Mouse (Mus musculus): ENCODE data around the gene Cubn. TPM values are rescaled to one million over a fixed set of nuclear protein-coding genes. Genes with fewer than 3 reads are reported as not detected.

Gene Cubn
- polyA plus RNA-seq, 1 experiment from 2014 or later = 0.84 TPM

GRCm38 (mm10) chr2:13263150-13263549 lies 228.5 kb downstream of the Cubn start:
- H3K27ac ChIP-seq (ENCODE audit: low read length) = no peak overlapping the region
- H3K4me2 ChIP-seq (ENCODE audit: low read depth, low read length) = no peak overlapping the region
- H3K4me3 ChIP-seq (replicated peaks; ENCODE audit: low read length) = no peak overlapping the region
- no peaks in the 10 kb centered on the region for H3K9me3 ChIP-seq (replicated peaks; ENCODE audit: control insufficient read depth, low read length)
- no peaks in the 10 kb centered on the region for H3K4me1 ChIP-seq (ENCODE audit: control insufficient read depth, insufficient read depth, low read length)
- no peaks in the 10 kb centered on the region for H3K36me3 ChIP-seq (ENCODE audit: control insufficient read depth, insufficient read depth, low read length)
- 68% methylated on average over 4 of the region's 4 CpGs for WGBS
- no peaks in the 10 kb centered on the region for H3K27me3 ChIP-seq (ENCODE audit: control insufficient read depth, insufficient read depth, low read length)
- no peak overlapping the region for H3K9ac ChIP-seq (ENCODE audit: low read length)
- ATAC-seq (ENCODE audit: insufficient read depth, low FRiP score) = no peak

GRCm38 (mm10) chr2:13258606-13259005 lies 233.0 kb downstream of the Cubn start:
- 73% methylated on average over 2 of the region's 2 CpGs for WGBS
- no peak overlapping the region for H3K4me2 ChIP-seq (ENCODE audit: low read depth, low read length)
- no peaks in the 10 kb centered on the region for H3K4me1 ChIP-seq (ENCODE audit: control insufficient read depth, insufficient read depth, low read length)
- H3K27me3 ChIP-seq (ENCODE audit: control insufficient read depth, insufficient read depth, low read length) = no peaks in the 10 kb centered on the region
- H3K36me3 ChIP-seq (ENCODE audit: control insufficient read depth, insufficient read depth, low read length) = peaks cover 5% of the 10 kb centered on the region
- no peaks in the 10 kb centered on the region; the same call in 1 of the 2 replicates for H3K9me3 ChIP-seq (replicated peaks; ENCODE audit: control insufficient read depth, low read length)
- no peak overlapping the region for H3K9ac ChIP-seq (ENCODE audit: low read length)
- no peak for ATAC-seq (ENCODE audit: insufficient read depth, low FRiP score)
- H3K4me3 ChIP-seq (replicated peaks; ENCODE audit: low read length) = no peak overlapping the region
- H3K27ac ChIP-seq (ENCODE audit: low read length) = no peak overlapping the region

- 53% methylated on average over 9 of the region's 9 CpGs for WGBS
- H3K4me1 ChIP-seq (ENCODE audit: control insufficient read depth, insufficient read depth, low read length) = no peaks in the 10 kb centered on the region
- no peak overlapping the region for H3K9ac ChIP-seq (ENCODE audit: low read length)
Measured at GRCm38 (mm10) chr2:13240711-13241110, 250.9 kb downstream of the Cubn start.

DNA sequence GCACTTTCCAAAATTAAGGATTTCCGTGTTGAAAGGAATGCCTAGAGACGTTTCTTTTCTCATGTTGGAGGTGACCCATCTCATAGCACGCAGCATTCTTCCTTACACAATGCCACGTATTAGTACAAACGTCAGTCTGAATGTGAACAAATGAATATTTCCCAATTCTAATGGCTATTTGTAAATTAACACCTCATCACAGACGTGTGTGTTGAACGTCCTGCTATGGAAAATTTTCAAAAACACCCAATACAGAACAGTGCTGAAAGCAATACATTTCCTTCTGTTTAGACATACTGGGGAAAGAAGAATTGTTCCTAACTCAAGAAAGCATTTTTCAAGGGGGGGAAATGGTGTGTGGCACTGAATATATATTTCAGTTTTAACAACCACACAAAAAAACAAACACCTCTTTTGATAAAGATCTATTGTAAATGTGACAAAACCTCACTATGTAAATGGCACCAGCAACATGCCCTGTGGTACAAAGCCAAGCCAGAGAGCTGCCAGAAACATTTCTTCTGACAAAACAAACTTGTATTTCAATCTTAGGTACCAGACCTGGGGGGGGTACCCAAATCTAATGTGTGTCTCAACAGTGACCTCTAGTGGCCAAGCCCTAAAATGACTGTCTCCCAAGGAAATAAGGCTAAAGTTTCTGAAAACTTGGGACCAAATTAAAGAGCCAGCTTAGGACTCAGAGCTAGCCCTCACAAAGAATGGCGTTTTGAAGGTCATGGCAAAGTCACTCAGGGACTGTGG lies 254.3 kb downstream of the Cubn start:
- no peaks in the 10 kb centered on the region for H3K27me3 ChIP-seq (ENCODE audit: control insufficient read depth, insufficient read depth, low read length)
- H3K36me3 ChIP-seq (ENCODE audit: control insufficient read depth, insufficient read depth, low read length) = no peaks in the 10 kb centered on the region; the same call in 1 of the 2 replicates
- no peak overlapping the region for H3K9ac ChIP-seq (ENCODE audit: low read length)
- H3K4me3 ChIP-seq (replicated peaks; ENCODE audit: low read length) = no peak overlapping the region
- no peak overlapping the region for H3K4me2 ChIP-seq (ENCODE audit: low read depth, low read length)
- no peak overlapping the region for H3K27ac ChIP-seq (ENCODE audit: low read length)
- no peak for ATAC-seq (ENCODE audit: insufficient read depth, low FRiP score)
- no peaks in the 10 kb centered on the region for H3K9me3 ChIP-seq (replicated peaks; ENCODE audit: control insufficient read depth, low read length)
- no peaks in the 10 kb centered on the region for H3K4me1 ChIP-seq (ENCODE audit: control insufficient read depth, insufficient read depth, low read length)
- WGBS = 62% methylated on average over 8 of the region's 8 CpGs

More at GRCm38 (mm10) chr2:13240711-13241110, 250.9 kb downstream of the Cubn start:
- Histone ChIP-seq H3K27ac (ENCODE audit: low read length) (no peak overlapping the region), H3K9me3 (replicated peaks; ENCODE audit: control insufficient read depth, low read length) (no peaks in the 10 kb centered on the region), H3K36me3 (ENCODE audit: control insufficient read depth, insufficient read depth, low read length) (no peaks in the 10 kb centered on the region; the same call in 1 of the 2 replicates), H3K4me2 (ENCODE audit: low read depth, low read length) (no peak overlapping the region), H3K27me3 (ENCODE audit: control insufficient read depth, insufficient read depth, low read length) (no peaks in the 10 kb centered on the region), H3K4me3 (replicated peaks; ENCODE audit: low read length) (no peak overlapping the region)
- no peak for ATAC-seq (ENCODE audit: insufficient read depth, low FRiP score)

DNA sequence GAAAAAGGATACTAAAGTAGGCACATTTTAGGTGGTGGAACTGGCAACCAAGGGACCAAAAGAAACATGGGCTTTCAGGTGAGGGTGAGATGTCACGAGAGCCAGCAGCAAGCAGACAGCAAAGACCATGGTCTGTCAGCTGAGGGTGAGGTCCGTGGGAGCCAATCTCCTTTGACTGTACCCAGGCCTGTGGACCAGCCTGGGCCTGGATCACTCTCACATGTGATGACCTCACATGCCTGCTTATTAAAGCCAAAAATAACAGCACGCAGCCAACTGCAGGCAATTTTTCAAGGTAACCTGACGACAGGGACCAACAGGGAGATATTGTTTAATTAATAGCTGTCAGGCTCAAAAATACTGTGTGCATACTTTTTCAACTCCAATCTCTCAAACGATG lies 255.9 kb downstream of the Cubn start:
- no peak overlapping the region for H3K4me3 ChIP-seq (replicated peaks; ENCODE audit: low read length)
- H3K9me3 ChIP-seq (replicated peaks; ENCODE audit: control insufficient read depth, low read length) = no peaks in the 10 kb centered on the region
- H3K27ac ChIP-seq (ENCODE audit: low read length) = no peak overlapping the region
- no peaks in the 10 kb centered on the region for H3K4me1 ChIP-seq (ENCODE audit: control insufficient read depth, insufficient read depth, low read length)
- no peaks in the 10 kb centered on the region for H3K27me3 ChIP-seq (ENCODE audit: control insufficient read depth, insufficient read depth, low read length)
- no peak for ATAC-seq (ENCODE audit: insufficient read depth, low FRiP score)
- no peak overlapping the region for H3K9ac ChIP-seq (ENCODE audit: low read length)
- no peak overlapping the region for H3K4me2 ChIP-seq (ENCODE audit: low read depth, low read length)
- WGBS = 56% methylated on average over 5 of the region's 5 CpGs
- no peaks in the 10 kb centered on the region; the same call in 1 of the 2 replicates for H3K36me3 ChIP-seq (ENCODE audit: control insufficient read depth, insufficient read depth, low read length)

- H3K36me3 ChIP-seq (ENCODE audit: control insufficient read depth, insufficient read depth, low read length) = no peaks in the 10 kb centered on the region; the same call in 1 of the 2 replicates
- ATAC-seq (ENCODE audit: insufficient read depth, low FRiP score) = no peak
- no peak overlapping the region for H3K27ac ChIP-seq (ENCODE audit: low read length)
- H3K9ac ChIP-seq (ENCODE audit: low read length) = no peak overlapping the region
- no peaks in the 10 kb centered on the region for H3K4me1 ChIP-seq (ENCODE audit: control insufficient read depth, insufficient read depth, low read length)
- 85% methylated on average over 10 of the region's 10 CpGs for WGBS
- H3K9me3 ChIP-seq (replicated peaks; ENCODE audit: control insufficient read depth, low read length) = no peaks in the 10 kb centered on the region
- no peak overlapping the region for H3K4me2 ChIP-seq (ENCODE audit: low read depth, low read length)
- H3K27me3 ChIP-seq (ENCODE audit: control insufficient read depth, insufficient read depth, low read length) = no peaks in the 10 kb centered on the region
- no peak overlapping the region for H3K4me3 ChIP-seq (replicated peaks; ENCODE audit: low read length)
Measured at GRCm38 (mm10) chr2:13234796-13235195, 256.8 kb downstream of the Cubn start.

DNA sequence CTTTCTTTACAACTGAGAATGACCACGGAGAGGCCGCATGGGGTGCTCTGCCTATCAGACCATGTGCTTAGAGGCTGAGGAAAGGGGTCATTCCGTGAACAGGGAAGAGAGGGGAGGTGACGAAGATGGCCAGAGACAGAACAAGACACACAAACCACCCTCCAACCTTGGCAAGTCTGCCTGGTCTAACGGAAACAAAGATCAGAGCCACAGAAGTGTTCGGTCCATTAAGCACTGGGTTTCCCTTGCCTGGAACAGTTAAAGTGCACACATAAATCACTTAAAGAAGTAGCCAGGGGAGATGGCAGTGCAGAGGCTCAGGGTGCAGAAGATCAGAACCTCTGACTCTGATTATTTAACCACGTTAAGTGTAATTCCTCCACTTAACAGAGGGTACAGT lies 257.7 kb downstream of the Cubn start:
- no peak overlapping the region for H3K4me2 ChIP-seq (ENCODE audit: low read depth, low read length)
- no peak overlapping the region for H3K9ac ChIP-seq (ENCODE audit: low read length)
- H3K27ac ChIP-seq (ENCODE audit: low read length) = no peak overlapping the region
- no peaks in the 10 kb centered on the region for H3K4me1 ChIP-seq (ENCODE audit: control insufficient read depth, insufficient read depth, low read length)
- H3K27me3 ChIP-seq (ENCODE audit: control insufficient read depth, insufficient read depth, low read length) = no peaks in the 10 kb centered on the region
- no peak for ATAC-seq (ENCODE audit: insufficient read depth, low FRiP score)
- H3K4me3 ChIP-seq (replicated peaks; ENCODE audit: low read length) = no peak overlapping the region
- no peaks in the 10 kb centered on the region for H3K9me3 ChIP-seq (replicated peaks; ENCODE audit: control insufficient read depth, low read length)
- no peaks in the 10 kb centered on the region; the same call in 1 of the 2 replicates for H3K36me3 ChIP-seq (ENCODE audit: control insufficient read depth, insufficient read depth, low read length)
- 50% methylated on average over 7 of the region's 7 CpGs for WGBS

GRCm38 (mm10) chr2:13233254-13233835 lies 258.3 kb downstream of the Cubn start:
- WGBS = 80% methylated on average over 12 of the region's 12 CpGs
- H3K36me3 ChIP-seq (ENCODE audit: control insufficient read depth, insufficient read depth, low read length) = no peaks in the 10 kb centered on the region
- H3K4me3 ChIP-seq (replicated peaks; ENCODE audit: low read length) = no peak overlapping the region
- H3K27ac ChIP-seq (ENCODE audit: low read length) = no peak overlapping the region
- ATAC-seq (ENCODE audit: insufficient read depth, low FRiP score) = no peak
- no peak overlapping the region for H3K4me2 ChIP-seq (ENCODE audit: low read depth, low read length)
- H3K27me3 ChIP-seq (ENCODE audit: control insufficient read depth, insufficient read depth, low read length) = no peaks in the 10 kb centered on the region
- no peaks in the 10 kb centered on the region for H3K4me1 ChIP-seq (ENCODE audit: control insufficient read depth, insufficient read depth, low read length)
- H3K9ac ChIP-seq (ENCODE audit: low read length) = no peak overlapping the region
- H3K9me3 ChIP-seq (replicated peaks; ENCODE audit: control insufficient read depth, low read length) = no peaks in the 10 kb centered on the region

DNA sequence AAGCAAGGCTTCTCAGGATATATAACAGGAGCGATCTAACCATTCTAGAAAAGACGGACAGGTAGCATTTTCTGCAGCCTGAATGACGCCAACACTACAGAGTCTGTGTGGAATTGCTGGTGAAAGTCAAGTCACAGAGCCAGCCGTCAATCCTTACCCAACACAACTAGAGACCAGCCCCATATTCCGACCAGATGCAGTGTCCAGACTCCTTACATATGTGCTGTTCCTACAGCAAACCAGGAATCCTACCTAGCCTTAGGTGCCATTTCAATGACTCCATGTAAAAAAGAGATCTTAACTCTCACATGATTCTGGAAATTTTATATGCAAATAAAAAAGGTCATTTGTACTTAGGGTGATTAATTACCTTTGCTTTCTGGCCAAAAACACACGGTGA lies 259.3 kb downstream of the Cubn start:
- H3K27ac ChIP-seq (ENCODE audit: low read length) = no peak overlapping the region
- 79% methylated on average over 6 of the region's 6 CpGs for WGBS
- H3K4me1 ChIP-seq (ENCODE audit: control insufficient read depth, insufficient read depth, low read length) = no peaks in the 10 kb centered on the region
- no peaks in the 10 kb centered on the region for H3K27me3 ChIP-seq (ENCODE audit: control insufficient read depth, insufficient read depth, low read length)
- no peak overlapping the region for H3K4me3 ChIP-seq (replicated peaks; ENCODE audit: low read length)
- H3K36me3 ChIP-seq (ENCODE audit: control insufficient read depth, insufficient read depth, low read length) = no peaks in the 10 kb centered on the region
- H3K9me3 ChIP-seq (replicated peaks; ENCODE audit: control insufficient read depth, low read length) = no peaks in the 10 kb centered on the region
- H3K9ac ChIP-seq (ENCODE audit: low read length) = no peak overlapping the region
- H3K4me2 ChIP-seq (ENCODE audit: low read depth, low read length) = no peak overlapping the region
- ATAC-seq (ENCODE audit: insufficient read depth, low FRiP score) = no peak

All from stomach, embryonic 16.5 days (tissue).